Mouse (Mus musculus) bone marrow macrophage, adult 2 months (primary cell): ENCODE measurements at regions not wholly inside any gene's neighbourhood (a gene's known extent, or its start where the extent isn't known, plus 50 kb on each side); places are given as distances from the start of the nearest gene placed in this dataset.

Experiments
- CTCF ChIP-seq: IDR thresholded peaks from 2 replicates; pipeline ENCODE4 v1.5.1; 2012; ENCODE audit warnings: low read depth, mild to moderate bottlenecking, low read length, moderate library complexity
- POLR2A ChIP-seq: IDR thresholded peaks from 2 replicates; pipeline ENCODE4 v1.6.1; 2012; ENCODE audit warnings: mild to moderate bottlenecking, low read depth, low read length, borderline replicate concordance

- TF ChIP-seq POLR2A (no peak), CTCF (no peak)
Measured at GRCm38 (mm10) chr8:86159074-86159783, 318.5 kb downstream of the Phkb start.
